Mouse (Mus musculus) adrenal gland (tissue): Measurements from ENCODE around the gene Pam.
"Not testable (repeated sequence)": the region's sequence is repeated elsewhere in the genome, so short reads cannot be mapped to it uniquely, and the experiment has no call there.

Source experiments
- intact Hi-C: fragments of 180-260 bp; cut with DNase I; formaldehyde crosslinking; loops from one replicate; pipeline ENCODE4 v1.15.1; 2025

Pam gene

DNA sequence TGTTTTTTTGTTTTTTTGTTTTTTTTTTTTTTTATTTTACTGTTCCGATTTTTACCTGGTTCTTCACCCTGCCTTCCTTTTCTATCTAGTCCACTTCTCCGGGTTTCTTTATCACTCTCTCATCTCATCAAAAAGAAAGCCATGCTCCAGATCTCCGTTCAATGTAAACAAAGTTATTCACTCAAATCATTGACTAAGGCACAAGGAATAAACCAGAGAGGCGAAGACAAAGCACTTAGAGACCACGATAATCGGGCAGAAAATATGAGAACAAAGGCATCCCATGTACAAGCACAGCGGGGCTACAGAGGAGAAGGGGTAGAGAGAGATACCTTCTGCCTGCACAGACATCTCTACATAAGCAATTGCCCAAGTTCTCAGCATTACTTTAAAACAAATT lies 117.9 kb downstream of the Pam start:
- intact Hi-C loops = loop anchor here (5.0 kb wide), 1 partner anchor 80 kb away; no protein-coding TSS in a partner anchor

- intact Hi-C loops = loop anchor here (5.0 kb wide), 1 partner anchor 80 kb away; no protein-coding TSS in a partner anchor
Observed at GRCm38 (mm10) chr1:97976873-97977473, 118.5 kb downstream of the Pam start.

DNA sequence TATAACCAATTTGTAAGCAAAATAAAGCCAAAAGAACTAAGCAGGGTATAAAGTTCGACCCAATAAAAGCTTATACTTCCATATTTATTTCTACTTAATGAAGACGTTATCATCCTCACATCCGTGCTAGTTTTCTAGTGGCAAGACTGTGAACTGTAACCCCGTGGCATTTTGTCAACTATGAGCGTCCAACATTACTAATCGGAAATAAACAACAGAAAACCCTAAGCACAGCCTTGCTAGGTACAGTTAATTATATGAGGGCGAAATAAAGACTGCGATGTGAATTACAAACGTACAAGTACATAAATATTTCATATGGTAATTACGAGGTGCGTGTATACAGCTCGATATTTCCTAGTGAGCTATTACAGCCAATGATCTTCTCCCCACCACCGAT lies 119.4 kb downstream of the Pam start:
- intact Hi-C loops = loop anchor here (5.0 kb wide), 1 partner anchor 81 kb away; no protein-coding TSS in a partner anchor

DNA sequence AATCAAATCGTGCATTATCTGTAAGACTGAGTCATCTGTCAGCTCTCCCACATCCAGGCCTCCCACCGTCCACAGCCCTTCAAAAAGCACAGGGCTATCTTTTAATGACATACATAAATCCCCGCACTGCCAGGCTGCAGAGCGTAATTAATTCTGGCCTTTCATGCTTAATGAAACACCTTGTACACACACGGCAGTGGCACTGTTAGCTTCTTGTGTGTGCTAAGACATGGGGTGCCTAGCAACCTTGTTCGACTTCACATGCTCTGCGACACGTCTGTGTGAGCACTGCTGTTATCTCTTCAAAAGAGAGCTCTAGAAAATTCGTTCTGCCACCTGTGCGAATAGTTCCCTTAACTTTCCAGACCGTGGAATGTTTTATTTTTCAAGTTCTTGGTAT lies 120.5 kb downstream of the Pam start:
- intact Hi-C loops = loop anchor here (5.0 kb wide), 1 partner anchor 82 kb away; no protein-coding TSS in a partner anchor

DNA sequence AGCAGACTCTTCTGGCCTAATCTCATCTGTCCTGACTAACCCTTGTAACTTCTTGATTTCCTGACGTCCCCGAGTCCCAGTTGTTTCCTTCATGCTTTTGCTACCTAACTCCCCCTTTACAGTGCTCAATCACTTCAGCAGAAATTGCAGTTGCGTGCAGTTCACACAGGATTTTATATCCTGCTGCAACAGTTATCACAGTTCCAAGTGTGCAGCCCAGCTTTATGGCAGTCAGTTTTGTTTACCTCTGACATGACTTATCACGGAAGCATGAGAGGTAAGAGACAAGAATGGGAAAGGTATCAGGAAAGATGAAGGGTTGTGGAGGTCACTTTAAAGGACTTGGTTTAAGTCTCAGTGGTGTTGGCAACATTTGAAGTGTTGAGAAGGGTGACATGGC lies 125.7 kb downstream of the Pam start:
- intact Hi-C loops = no loop called here

- intact Hi-C loops = no loop called here
Observed at GRCm38 (mm10) chr1:97963711-97964110, 131.7 kb downstream of the Pam start.

DNA sequence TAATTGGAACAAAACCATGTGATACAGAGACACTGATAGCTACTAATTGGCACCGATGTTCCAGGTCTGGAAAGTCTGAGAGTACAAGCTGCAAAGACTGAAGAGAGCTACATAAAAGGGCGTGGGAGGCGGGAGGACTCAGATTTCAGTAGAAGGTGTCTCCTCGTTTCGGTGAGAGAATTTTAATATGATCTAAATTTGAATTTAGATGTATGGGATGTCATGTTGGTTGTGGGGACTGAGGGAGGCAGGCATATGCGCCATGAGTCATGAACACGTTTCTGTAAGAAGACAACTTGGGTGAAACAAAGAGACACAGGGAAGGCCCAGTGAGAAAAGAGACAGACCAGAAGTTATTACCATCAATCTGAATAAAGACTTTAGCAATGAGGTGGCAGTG lies 133.3 kb downstream of the Pam start:
- intact Hi-C loops = no loop called here

DNA sequence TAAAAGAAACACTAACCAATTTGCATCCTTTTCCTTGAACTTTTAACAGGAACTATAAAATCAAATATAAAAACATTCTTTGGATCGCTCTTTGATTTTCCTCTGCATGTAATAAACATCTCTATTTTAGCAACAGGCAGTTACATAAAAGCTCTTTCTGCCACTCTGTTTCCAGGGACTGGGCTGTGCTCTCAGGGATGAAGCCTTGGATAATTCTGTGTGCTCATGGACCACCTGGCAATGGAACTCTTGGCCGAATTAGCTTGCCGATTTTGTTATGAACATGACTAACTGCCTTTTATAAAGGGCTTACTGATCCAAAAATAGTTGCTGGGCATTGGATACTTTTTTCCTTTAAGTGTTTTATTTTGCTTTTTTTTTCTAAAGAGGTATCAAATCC lies 134.8 kb downstream of the Pam start:
- intact Hi-C loops = no loop called here

DNA sequence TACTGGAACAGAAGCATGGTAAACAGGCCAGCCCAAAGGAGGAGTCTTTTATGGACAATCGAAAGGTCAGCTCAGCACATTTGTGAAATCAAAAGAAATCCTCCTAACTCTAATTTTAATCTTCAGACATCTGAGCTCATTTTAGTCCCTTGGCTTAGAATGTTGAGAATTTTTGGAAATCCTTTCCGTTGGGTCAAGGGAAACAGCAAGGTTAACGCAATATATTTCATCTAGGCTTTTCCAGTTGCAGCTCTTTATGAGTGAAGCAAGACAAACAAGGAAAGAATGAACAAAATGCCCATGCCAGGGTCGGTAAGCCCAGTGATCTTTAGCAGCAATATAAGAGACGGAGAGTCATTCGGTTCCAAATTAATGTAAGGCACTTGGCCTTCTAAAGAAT lies 135.3 kb downstream of the Pam start:
- intact Hi-C loops = no loop called here

DNA sequence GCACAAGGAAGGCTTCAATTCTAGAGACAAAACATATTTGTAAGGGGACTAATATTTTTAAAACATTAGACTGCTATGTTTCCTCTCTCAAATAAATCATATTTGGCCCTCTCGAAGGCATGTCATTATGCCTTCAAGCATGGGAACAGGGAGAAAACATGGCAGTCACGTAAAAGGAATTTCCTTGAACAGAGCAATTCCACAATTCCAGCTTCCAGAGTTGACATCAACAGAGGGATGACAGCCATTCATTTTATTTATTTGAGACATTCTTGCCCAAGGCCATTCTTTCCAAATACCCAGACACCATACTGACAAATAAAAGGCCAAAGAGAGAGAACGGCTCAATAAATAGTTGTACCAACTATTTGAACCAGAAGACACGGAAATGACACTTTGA lies 136.7 kb downstream of the Pam start:
- intact Hi-C loops = no loop called here

DNA sequence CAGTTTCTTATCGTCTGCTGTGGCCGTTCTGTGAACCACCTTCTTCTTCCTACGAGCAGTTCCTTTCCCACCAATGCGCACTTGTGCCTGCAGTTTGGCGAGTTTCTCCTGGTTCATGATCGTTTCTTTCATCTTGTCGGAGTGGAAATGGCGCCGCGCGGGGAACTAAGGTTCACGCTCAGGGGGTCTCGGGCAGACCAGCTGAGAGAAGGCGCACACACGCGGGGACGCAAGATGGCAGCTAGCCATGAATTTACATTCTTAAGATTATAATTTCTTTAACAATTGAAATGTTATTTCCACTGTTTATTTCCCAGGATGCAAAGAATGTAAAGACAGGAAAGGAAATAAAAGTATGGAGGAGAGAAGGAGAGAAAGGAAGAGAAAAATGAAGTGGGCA lies 146.2 kb downstream of the Pam start:
- intact Hi-C loops = not testable (repeated sequence)

DNA sequence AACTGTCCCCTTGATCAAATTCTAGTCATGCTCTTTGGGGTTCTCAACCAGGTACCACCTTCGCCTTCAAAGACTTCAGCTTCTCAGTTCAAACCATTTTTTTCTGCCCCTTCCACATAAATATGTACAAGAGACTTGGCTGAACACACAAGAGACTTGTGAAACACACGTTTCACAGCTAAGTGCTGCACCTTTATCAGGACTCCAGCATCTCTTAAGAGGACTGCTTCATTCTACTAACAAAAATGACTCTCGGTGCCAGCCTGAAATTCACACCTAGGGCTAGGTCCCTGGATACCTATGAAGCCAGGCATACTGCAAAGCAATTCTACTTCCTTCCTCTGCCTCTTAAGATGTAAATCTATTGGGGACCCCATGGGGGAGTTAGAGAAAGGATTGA lies 148.3 kb downstream of the Pam start:
- intact Hi-C loops = no loop called here

GRCm38 (mm10) chr1:97943908-97944608 lies 151.4 kb downstream of the Pam start:
- intact Hi-C loops = no loop called here

DNA sequence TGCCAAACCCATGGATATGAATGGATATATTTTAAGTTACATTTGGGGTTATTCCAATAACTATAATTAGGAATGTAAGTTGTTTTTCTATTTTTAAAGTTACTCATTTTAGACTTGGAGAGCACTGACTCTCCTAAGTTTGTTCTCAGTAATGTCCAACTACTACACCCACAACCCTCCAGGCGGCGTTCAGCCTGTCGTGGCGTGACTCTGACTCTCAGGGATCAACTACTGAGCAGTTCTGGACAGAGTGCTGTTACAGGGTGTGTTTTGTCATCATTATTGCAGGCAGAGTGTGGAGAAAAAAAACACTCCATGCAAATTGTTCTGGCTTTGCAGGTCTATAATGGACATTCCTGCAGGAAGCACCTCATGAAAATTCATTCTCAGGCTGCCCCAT lies 152.0 kb downstream of the Pam start:
- intact Hi-C loops = no loop called here

- intact Hi-C loops = no loop called here
Observed at GRCm38 (mm10) chr1:97942966-97943365, 152.5 kb downstream of the Pam start.

DNA sequence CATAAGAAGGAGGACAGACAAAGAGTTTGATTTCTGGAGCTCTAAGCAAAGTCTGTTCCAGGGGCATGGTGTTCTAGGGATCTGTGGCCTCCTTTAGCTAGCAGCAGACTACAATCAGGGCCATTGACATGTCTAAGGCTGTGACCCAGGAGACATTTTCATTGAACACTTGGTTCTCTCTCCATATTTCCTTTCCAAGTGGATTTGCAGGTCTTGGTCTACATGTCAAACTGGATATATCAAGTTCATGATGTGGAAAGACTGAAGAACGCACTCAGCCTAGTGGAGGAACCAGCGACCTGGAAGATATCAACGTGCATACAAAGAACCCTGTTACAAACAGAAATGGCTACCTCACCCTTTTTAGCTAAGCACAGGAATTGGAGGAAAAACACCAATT lies 156.9 kb downstream of the Pam start:
- intact Hi-C loops = no loop called here

GRCm38 (mm10) chr1:97938053-97938452 lies 157.4 kb downstream of the Pam start:
- intact Hi-C loops = no loop called here

GRCm38 (mm10) chr1:97934940-97935339 lies 160.5 kb downstream of the Pam start:
- intact Hi-C loops = no loop called here

DNA sequence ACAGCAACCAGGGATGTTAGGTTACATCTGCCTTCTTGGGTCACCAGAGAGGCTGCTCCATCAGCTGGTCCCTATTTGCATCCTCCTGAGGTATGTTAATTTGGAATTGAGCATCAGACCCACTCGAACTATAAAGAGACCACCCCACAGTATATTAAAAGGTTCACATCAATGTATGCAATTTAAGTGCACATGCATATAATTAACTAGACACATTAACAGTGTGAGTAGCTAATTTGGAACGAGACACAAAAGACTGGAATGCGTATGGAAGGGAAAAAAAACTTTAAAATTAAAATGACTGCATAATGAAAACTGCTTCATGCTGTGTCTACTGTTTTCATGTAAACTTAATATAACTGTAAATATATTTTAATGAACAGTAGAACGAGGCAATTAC lies 164.2 kb downstream of the Pam start:
- intact Hi-C loops = no loop called here

DNA sequence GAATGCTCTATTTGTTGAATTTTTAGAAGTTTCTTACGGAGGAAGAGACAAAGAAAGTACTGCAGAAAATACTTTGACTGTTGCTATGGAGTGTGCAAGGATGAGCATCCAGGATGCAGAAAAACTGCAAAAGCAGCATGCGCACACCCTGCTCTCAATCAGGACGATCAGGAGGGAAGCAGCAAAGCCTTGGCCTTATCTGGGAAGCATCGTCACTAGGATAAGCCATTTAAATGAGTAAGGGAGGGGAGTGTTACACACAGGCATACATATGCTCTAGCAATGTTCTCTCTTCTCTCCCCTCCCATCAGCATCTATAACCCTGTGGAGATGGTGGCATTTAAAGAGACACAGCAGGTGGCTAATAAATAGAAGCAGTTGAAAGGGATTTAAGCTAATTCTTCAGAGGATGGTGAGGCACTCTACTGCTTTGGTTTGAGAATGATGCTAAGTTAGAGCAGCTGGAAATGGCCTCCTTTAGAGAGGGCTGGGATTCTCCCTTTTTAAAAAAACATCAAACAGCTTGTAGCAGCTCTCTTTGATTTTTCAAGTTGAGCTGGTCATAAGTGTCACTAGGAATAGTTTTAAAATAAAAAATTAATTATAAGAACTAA lies 165.9 kb downstream of the Pam start:
- intact Hi-C loops = no loop called here

DNA sequence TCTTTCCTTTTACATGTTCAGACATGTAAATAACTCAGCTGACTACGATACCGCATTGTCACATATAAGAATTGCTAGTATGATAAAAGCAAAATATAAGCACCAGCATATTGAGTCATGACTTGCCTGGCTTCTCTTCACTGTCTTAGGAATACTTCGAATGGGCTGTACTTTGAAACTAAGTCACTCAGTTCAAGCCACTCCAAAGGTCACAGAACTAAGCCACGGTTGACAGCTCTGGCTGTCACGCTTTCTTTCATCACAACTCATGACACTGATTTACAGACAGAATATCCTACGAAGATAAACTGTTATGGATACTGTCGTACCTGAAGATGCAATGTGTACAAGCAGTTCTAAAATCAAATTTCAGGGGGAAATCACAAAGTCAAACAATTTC lies 168.7 kb downstream of the Pam start:
- intact Hi-C loops = no loop called here

DNA sequence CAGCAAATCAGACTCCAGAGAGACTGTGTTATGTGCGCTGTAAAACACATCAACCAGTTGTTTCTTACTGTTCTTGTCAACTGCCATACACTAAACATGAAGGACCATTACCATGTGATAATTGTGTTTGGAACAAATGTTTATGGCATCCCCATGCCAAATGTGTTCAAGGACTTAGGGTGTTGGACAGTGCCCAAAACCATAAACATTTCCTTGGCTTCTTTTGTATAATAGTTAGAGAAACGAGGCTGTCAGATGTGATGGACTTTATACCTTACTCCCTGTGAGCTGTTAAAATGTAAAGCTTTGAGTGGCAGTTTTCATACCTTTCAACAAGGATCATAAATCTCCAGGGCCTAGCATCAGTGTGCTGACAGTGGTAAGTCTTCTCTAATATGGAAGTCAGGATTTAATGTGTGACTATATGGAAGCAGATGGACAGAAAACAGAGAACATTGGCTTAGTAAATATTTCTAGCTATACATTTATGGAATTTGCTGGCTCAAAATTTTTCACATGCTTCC lies 169.4 kb downstream of the Pam start:
- intact Hi-C loops = no loop called here
